Mouse (Mus musculus): Measurements from ENCODE around the gene Gm20890. TPM values are rescaled to one million over a fixed set of nuclear protein-coding genes. Genes with fewer than 3 reads are reported as not detected.

The Gm20890 gene
- not detected in 2 replicates for polyA plus RNA-seq (2012; rRNA removed; ENCODE audit: low replicate concordance)

DNA sequence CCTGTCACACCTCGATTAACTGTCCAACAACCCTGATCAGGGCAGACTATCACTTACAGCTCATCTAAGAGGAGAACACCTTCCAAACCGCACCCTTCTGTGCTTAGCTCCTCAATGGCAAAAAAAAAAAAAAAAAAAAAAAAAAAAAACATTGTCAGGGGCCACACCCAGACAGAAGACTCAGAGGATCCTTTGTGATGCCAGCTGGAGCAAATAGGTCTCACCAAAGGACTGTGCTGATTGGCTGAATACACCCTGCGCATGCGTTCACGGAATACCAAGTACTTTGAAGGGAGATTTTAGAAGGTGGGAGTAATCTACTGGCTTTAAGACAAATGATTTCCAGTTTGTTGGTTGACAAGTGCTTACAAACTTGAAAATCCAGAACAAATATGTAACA, at the start of gene Gm20890:
TSS of gene Gm20890 (minus strand) at position 101 of the 400 bp plus-strand sequence.

Data from duodenum, adult 2 months (tissue).